Mouse (Mus musculus) neural tube, embryonic 10.5 days (tissue): ENCODE results near the gene Gm20837.
"Not testable (repeated sequence)": the region's sequence is repeated elsewhere in the genome, so short reads cannot be mapped to it uniquely, and the experiment has no call there.

ENCODE experiments used
- DNase-seq: peaks from one replicate; pipeline ENCODE4 v3.0.0-alpha.2; 2017; ENCODE audit warnings: low spot score; ENCODE audit errors: extremely low spot score

Gene Gm20837

DNA sequence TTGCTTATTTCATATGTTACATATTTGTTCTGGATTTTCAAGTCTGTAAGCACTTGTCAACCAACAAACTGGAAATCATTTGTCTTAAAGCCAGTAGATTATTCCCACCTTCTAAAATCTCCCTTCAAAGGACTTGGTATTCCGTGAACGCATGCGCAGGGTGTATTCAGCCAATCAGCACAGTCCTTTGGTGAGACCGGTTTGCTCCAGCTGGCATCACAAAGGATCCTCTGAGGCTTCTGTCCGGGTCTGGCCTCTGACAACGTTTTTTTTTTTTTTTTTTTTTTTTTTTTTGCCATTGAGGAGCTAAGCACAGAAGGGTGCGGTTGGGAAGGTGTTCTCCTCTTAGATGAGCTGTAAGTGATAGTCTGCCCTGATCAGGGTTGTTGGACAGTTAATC is at the start of gene Gm20837:
Gene Gm20837, plus strand, starts transcription at position 301 of the 400 bp plus-strand sequence.
- DNase-seq: not testable (repeated sequence)
